Mouse (Mus musculus) limb, embryonic 11.5 days (tissue): ENCODE data around the gene Fcho2. TPM values are rescaled to one million over a fixed set of nuclear protein-coding genes. Genes with fewer than 3 reads are reported as not detected.

ENCODE experiments used
- ATAC-seq: fragments of 200-750 bp; cut with Nextera tagmentation; 2 replicates; pipeline ENCODE4 v1.8.0; 2017; ENCODE audit warnings: low read depth; ENCODE audit not compliant: insufficient number of reproducible peaks, low FRiP score, low TSS enrichment
- DNase-seq: peaks from one replicate; pipeline ENCODE4 v3.0.0-alpha.2; 2015; ENCODE audit warnings: low spot score
- H3K27ac ChIP-seq: fragments of 300-500 bp; sonication (generic); replicated peaks from 2 replicates; pipeline ENCODE4 v1.5.1; 2014; ENCODE audit warnings: low read depth, mild to moderate bottlenecking, low read length
- H3K27me3 ChIP-seq: fragments of 300-500 bp; sonication (generic); 2 replicates; pipeline ENCODE4 v1.6.1; 2014; ENCODE audit warnings: mild to moderate bottlenecking, low read length, mixed read lengths; ENCODE audit not compliant: control insufficient read depth, insufficient read depth
- H3K36me3 ChIP-seq: fragments of 300-500 bp; sonication (generic); 2 replicates; pipeline ENCODE4 v1.6.1; 2014; ENCODE audit warnings: mild to moderate bottlenecking, low read length, moderate library complexity, mixed read lengths; ENCODE audit not compliant: control insufficient read depth, insufficient read depth
- H3K4me1 ChIP-seq: fragments of 300-500 bp; sonication (generic); 2 replicates; pipeline ENCODE4 v1.6.1; 2014; ENCODE audit warnings: low read length, mixed read lengths; ENCODE audit not compliant: control insufficient read depth, insufficient read depth
- H3K4me2 ChIP-seq: fragments of 300-500 bp; sonication (generic); 2 replicates; pipeline ENCODE4 v1.6.1; 2014; ENCODE audit warnings: low read depth, mild to moderate bottlenecking, moderate library complexity; ENCODE audit not compliant: severe bottlenecking
- H3K4me3 ChIP-seq: fragments of 300-500 bp; sonication (generic); 2 replicates; pipeline ENCODE4 v1.5.1; 2014; ENCODE audit warnings: low read depth, low read length
- H3K9ac ChIP-seq: fragments of 300-500 bp; sonication (generic); 2 replicates; pipeline ENCODE4 v1.6.1; 2014; ENCODE audit warnings: mild to moderate bottlenecking, low read length
- H3K9me3 ChIP-seq: fragments of 300-500 bp; sonication (generic); 2 replicates; pipeline ENCODE4 v1.6.1; 2016; ENCODE audit warnings: low read length; ENCODE audit not compliant: control insufficient read depth
- WGBS: fragments of 180-500 bp; shearing (Covaris S2); extraction: QIAGEN DNeasy Blood & Tissue Kit; methylation state at CpG from one replicate; pipeline ENCODE4 v1.1.7; 2014; 5-methylcytosine and 5-hydroxymethylcytosine counted together
- polyA plus RNA-seq: library from polyadenylated mRNA; unstranded; fragments of >200 nt; fragmentation: Nextera tagmentation; extraction: Ambion mirVana; gene quantifications from 2 replicates; pipeline ENCODE4 v1.2.1, GENCODE M21; 2014

Fcho2 gene
- polyA plus RNA-seq, 1 experiment from 2014 or later, result 29.3 TPM

DNA sequence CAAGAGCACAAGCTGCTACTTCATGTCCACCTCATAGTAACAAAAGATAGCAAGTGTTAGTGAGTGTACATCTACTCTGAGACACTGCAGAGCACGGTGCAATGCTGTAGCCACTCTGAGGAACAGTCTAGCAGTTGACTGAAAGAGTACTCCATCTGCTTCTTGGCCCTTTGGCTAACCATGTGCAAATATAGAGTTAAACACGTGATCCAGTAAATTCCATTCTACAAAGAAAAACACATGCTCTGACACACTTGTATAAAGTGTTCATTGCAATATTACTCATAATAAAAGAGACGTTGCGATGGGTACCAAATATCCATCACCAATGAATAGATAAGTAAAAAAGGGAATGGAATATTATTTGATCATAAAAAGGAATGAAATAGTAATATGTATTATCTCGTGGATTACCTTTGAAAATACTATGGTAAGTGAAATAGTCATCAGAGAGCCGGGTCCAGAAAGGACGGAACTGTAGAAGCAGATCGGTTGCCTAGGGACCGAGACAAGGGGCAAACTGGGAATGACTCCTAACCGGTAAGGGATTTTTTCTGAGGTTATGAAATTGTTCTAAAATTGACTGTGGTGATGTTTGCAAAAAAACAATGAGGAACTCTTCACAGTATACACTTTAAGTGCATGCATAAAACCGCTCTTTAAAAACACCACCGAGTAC, 1.5 kb downstream of the Fcho2 start:
- no peak for DNase-seq

DNA sequence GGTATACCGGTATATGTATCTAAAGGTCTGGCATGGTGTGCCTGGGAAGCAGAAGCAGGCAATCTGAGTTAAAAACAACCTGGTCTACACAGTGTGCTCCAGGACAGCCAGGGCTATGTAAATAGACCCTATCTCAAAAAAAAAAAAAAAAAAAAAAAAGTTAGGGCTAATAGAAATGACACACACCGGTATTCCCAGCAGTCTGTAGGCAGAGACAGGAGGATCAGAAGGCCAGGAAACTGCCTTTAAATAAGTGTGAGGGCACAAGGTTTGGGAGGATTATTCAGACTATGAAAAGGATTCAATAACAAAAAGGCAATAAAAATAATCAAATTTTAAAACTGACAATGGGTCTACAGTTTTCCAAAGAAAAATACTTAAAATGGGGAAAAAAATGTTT, 2.1 kb downstream of the Fcho2 start:
- Histone ChIP-seq H3K4me2 (no peak overlapping the region), H3K9ac (no peak overlapping the region), H3K9me3 (no peaks in the 10 kb centered on the region), H3K4me3 (no peak overlapping the region), H3K27me3 (no peaks in the 10 kb centered on the region), H3K36me3 (no peaks in the 10 kb centered on the region), H3K27ac (no peak overlapping the region), H3K4me1 (no peaks in the 10 kb centered on the region)
- WGBS, result 84% methylated on average over 2 of the region's 2 CpGs
- DNase-seq (no peak), ATAC-seq (no peak)

More for the DNA sequence above, 1.5 kb downstream of the Fcho2 start:
- Histone ChIP-seq H3K4me1 (no peaks in the 10 kb centered on the region), H3K27ac (no peak overlapping the region), H3K27me3 (no peaks in the 10 kb centered on the region), H3K9ac (no peak overlapping the region; the same call in 1 of the 2 replicates), H3K4me2 (peak overlapping the region; percentile 48), H3K4me3 (peak overlapping the region; percentile 83), H3K9me3 (no peaks in the 10 kb centered on the region), H3K36me3 (no peaks in the 10 kb centered on the region)
- no peak for ATAC-seq
- WGBS, result 39% methylated on average over 12 of the region's 12 CpGs

DNA sequence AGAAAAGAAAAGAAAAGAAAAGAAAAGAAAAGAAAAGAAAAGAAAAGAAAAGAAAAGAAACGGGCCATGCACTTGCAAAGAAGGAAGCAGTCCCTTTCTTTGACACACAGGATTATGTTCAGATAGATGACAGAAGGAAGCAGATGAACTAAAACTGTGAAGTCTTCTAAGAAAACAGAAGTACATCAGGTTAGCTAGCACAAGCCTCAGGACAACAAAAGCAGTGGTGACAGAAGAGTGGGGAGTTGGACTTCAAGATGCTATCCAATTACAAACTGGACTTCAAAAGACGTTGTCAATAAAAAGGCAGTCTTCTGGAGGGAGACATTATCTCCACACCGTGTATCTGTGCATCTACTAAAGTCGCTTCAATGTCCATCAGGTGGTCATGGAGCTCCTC, 3.0 kb downstream of the Fcho2 start:
- no peaks in the 10 kb centered on the region for H3K36me3 ChIP-seq
- no peak for ATAC-seq
- H3K27ac ChIP-seq, result no peak overlapping the region
- H3K4me1 ChIP-seq, result no peaks in the 10 kb centered on the region
- H3K27me3 ChIP-seq, result no peaks in the 10 kb centered on the region
- H3K9me3 ChIP-seq, result no peaks in the 10 kb centered on the region
- no peak overlapping the region for H3K4me2 ChIP-seq
- H3K4me3 ChIP-seq, result no peak overlapping the region
- WGBS, result 61% methylated on average over 4 of the region's 4 CpGs
- no peak for DNase-seq
- H3K9ac ChIP-seq, result no peak overlapping the region

DNA sequence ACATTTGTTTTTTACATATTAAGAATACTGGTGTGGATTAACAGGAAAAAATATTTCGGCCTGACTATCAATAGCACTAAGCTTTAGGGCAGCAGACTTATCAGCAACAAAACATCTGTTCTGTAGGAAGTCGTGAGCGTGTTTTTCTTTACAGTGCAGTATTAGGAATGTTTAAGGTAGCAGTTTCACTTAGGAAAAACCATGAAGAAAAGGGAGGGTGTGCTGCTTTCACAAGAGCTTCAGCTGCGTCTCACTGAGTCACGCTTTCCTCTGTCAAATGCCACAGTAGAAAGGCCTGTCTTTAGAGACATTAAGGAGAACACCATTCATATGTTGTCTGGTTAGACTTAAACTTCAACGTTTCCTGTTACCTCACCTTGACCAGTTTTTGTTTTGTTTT, 5.1 kb downstream of the Fcho2 start:
- no peak for DNase-seq
- WGBS, result 83% methylated on average over 6 of the region's 6 CpGs
- no peak for ATAC-seq

DNA sequence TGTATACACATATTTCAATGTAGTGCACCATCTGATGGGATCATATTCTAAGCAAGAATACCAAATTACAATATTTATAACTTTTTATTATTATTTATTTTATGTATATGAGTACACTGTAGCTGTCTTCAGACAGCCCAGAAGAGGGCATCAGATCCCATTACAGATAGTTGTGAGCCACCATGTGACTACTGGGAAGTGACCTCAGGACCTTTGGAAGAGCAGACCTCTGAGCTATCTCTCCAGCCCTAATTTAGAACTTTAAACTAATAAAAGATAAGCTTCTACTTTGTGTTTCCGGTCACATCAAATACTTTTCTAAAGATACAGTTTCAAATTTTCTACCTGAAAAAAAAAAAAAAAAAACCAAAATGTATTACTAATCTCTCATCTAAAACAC, 6.2 kb downstream of the Fcho2 start:
- H3K4me2 ChIP-seq, result no peak overlapping the region
- no peaks in the 10 kb centered on the region for H3K36me3 ChIP-seq
- H3K9ac ChIP-seq, result no peak overlapping the region
- H3K4me3 ChIP-seq, result no peak overlapping the region
- 91% methylated on average over 1 of the region's 1 CpGs for WGBS
- no peaks in the 10 kb centered on the region for H3K9me3 ChIP-seq
- DNase-seq, result no peak
- H3K27me3 ChIP-seq, result no peaks in the 10 kb centered on the region
- no peak for ATAC-seq
- no peak overlapping the region for H3K27ac ChIP-seq
- no peaks in the 10 kb centered on the region for H3K4me1 ChIP-seq

More for the DNA sequence above, 5.1 kb downstream of the Fcho2 start:
- H3K4me3 ChIP-seq, result no peak overlapping the region
- H3K4me2 ChIP-seq, result no peak overlapping the region
- H3K9ac ChIP-seq, result no peak overlapping the region
- H3K36me3 ChIP-seq, result no peaks in the 10 kb centered on the region
- no peak overlapping the region for H3K27ac ChIP-seq
- H3K4me1 ChIP-seq, result no peaks in the 10 kb centered on the region
- no peaks in the 10 kb centered on the region for H3K27me3 ChIP-seq
- no peaks in the 10 kb centered on the region for H3K9me3 ChIP-seq

DNA sequence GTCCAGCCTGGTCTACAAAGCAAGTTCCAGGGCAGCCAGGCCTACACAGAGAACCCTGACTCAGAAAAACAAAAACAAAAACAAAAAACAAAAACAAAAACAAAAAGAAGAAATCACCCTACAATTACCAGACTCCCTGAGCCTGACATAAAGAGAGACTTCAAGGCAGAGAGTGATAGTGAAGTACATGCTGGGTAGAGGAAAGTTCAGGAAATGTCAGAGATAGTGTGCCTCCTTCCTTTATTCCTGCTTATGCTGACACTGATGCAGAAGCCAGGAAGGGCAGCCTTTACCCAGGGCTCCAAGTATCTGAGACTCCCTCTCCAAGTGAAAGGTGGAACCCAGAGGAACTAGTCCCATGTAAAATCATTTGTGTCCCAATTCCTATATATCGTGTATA, 10.8 kb downstream of the Fcho2 start:
- DNase-seq (no peak), ATAC-seq (no peak)
- WGBS, result 98% methylated on average over 1 of the region's 1 CpGs
- no peak overlapping the region for H3K27ac ChIP-seq
- no peak overlapping the region for H3K9ac ChIP-seq
- no peaks in the 10 kb centered on the region for H3K4me1 ChIP-seq
- no peaks in the 10 kb centered on the region for H3K9me3 ChIP-seq
- H3K4me3 ChIP-seq, result no peak overlapping the region
- peaks cover 9% of the 10 kb centered on the region; the same call in 1 of the 2 replicates for H3K36me3 ChIP-seq
- no peak overlapping the region for H3K4me2 ChIP-seq
- no peaks in the 10 kb centered on the region for H3K27me3 ChIP-seq

DNA sequence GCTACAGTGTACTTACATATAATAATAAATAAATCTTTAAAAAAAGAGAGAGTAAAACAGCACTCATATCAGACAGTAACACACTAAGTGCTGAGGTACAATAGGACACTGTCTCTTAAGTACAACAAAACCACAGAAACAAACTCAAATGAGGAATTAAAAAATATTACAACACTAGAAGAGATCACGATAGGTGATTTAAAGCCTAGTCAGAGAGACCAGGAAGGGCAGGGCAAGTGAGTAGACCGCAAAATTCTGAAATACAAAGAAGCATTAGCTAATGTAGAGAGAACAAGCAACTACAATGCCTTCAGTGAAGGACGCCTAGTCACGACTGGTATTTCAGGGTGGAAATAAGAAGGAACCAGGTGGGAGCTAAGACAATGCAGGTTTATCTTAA, 11.6 kb downstream of the Fcho2 start:
- peaks cover 9% of the 10 kb centered on the region; the same call in 1 of the 2 replicates for H3K36me3 ChIP-seq
- ATAC-seq (no peak), DNase-seq (no peak)
- 87% methylated on average over 4 of the region's 4 CpGs for WGBS
- no peak overlapping the region for H3K9ac ChIP-seq
- no peaks in the 10 kb centered on the region for H3K4me1 ChIP-seq
- H3K27ac ChIP-seq, result no peak overlapping the region
- no peaks in the 10 kb centered on the region for H3K9me3 ChIP-seq
- H3K27me3 ChIP-seq, result no peaks in the 10 kb centered on the region
- no peak overlapping the region for H3K4me3 ChIP-seq
- no peak overlapping the region for H3K4me2 ChIP-seq

DNA sequence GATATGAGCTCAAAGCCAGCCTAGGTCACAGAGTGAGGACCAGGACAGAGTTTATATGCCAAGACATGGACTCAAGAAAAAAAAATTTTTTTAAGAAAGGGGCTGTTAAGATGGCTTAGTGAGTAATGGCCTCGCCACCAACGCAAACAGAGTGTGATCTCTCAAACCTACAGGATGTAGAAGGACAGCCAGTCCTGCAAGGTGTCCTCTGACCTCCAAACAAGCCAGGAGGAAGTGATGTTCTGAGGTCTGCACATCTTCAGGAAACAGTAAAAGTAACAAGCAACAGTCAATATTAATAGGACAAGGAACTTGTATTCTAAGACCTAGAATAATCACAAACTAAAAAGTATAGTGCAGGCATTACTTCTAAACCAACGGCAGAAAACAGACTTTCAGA, 12.3 kb downstream of the Fcho2 start:
- Histone ChIP-seq H3K9ac (no peak overlapping the region), H3K36me3 (peaks cover 9% of the 10 kb centered on the region; the same call in 1 of the 2 replicates), H3K4me3 (no peak overlapping the region), H3K4me2 (no peak overlapping the region), H3K9me3 (no peaks in the 10 kb centered on the region), H3K27me3 (no peaks in the 10 kb centered on the region), H3K27ac (no peak overlapping the region), H3K4me1 (no peaks in the 10 kb centered on the region)
- no peak for ATAC-seq
- 90% methylated on average over 3 of the region's 3 CpGs for WGBS
- DNase-seq, result no peak

DNA sequence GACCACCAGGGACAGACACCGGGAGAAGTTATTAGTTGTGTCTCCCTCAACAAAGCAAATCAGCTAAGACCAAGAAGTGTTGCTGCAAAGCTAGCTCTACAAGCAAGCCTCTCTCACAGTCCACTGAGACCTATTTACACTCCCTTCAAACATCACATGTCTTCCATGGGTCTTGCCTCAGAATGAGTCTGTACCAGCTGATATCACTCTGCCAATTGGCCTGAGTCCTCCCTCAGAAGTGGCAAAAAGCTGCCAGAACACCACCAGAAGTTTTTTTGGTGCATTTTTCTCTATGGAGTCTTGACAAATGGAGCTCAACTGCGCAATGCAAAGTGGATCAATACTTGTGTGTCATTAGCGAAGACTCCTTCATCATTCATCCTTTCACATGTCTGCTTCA, 19.7 kb downstream of the Fcho2 start:
- no peak overlapping the region for H3K27ac ChIP-seq
- no peak overlapping the region for H3K4me3 ChIP-seq
- WGBS, result over 99% methylated on average over 3 of the region's 3 CpGs
- ATAC-seq (no peak), DNase-seq (no peak)
- H3K4me1 ChIP-seq, result no peaks in the 10 kb centered on the region
- no peaks in the 10 kb centered on the region for H3K9me3 ChIP-seq
- H3K36me3 ChIP-seq, result peaks cover 3% of the 10 kb centered on the region; the same call in 1 of the 2 replicates
- H3K9ac ChIP-seq, result no peak overlapping the region
- H3K4me2 ChIP-seq, result no peak overlapping the region
- no peaks in the 10 kb centered on the region for H3K27me3 ChIP-seq
